Mouse (Mus musculus): ENCODE measurements around the gene Timm9.

DNA sequence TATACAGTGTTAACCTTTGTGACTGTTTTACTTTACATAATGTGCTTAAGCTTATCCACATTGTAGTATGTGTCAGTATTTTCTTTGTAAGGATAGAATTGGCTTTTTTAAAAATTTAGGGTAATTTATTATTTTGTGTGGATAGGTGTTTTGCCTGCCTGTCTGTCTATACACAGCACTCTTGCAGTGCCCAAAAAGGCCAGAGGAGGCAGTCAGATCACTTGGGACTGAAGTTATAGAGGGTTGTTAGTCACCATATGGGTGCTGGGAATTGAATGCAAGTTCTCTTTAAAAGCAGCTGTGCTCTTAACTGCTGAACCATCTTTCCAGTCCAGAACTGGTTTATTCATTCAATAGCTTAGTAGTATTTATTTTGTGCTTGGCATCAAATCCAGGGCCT is 4.7 kb upstream of the Timm9 start:
- TF ChIP-seq CTCF (IDR thresholded peaks at IDR 0.05; ENCODE audit: low read depth) (no peak), EP300 (IDR thresholded peaks at IDR 0.05; ENCODE audit: low read depth) (no peak)

All from heart, postnatal 0 days (tissue).